Mouse (Mus musculus): ENCODE measurements around the gene Fgfr2.
"Not testable (repeated sequence)": the region's sequence is repeated elsewhere in the genome, so short reads cannot be mapped to it uniquely, and the experiment has no call there.

Fgfr2 gene

GRCm38 (mm10) chr7:131543623-131544481 lies 1579.3 kb downstream of the Fgfr2 start:
- no peak for DNase-seq (ENCODE audit: low read depth)

GRCm38 (mm10) chr7:131542872-131543622 lies 1580.1 kb downstream of the Fgfr2 start:
- no peak for DNase-seq (ENCODE audit: low read depth)

GRCm38 (mm10) chr7:131542115-131542871 lies 1580.9 kb downstream of the Fgfr2 start, which contains the start of gene Hmx3:
TSS of gene Hmx3 (plus strand) at chr7:131542867.
- no peak for DNase-seq (ENCODE audit: low read depth)

DNA sequence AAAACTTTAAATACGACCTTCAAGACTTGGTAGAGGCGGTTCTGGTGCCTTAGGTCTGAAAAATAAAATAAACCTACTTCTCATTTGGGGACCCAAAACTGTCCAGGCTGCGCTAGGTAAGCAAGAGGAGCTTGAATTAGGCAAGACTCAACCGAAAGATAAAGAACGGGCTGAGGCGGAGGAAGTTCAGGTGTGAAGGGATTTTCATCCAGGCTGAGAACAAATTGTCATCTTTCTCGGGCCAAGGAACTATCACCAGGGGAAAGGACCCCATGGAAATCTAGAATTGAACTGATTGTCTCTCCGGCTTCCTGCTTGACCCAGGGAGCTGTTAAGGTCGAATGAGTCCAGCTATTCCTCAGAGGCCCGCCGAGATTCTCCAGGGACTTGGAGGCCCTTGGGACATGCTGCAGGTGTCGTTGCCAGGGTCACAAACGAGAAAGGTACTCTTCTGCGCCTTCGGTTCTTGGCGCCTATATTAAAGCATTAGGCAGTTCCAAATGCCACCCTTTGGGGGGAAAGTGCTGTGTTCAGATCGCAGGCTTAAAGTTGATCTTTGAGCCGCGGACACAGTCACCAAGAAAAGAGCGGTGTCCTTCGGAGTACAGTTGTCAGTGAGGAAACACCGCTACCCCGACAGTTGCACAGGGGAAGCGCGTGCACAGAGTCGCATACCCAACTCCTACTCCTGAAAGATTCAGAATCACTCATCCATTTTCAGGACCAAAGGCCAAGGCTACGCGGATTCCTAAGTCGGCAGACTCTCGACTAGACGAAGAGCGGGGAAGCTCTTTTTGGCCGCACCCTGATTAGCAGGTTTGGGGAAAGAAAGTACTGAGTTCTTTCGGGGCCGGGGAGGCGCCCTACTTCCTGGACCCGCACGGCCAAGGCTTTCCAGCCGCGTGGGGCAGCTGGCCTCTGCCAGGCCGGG lies 1581.7 kb downstream of the Fgfr2 start:
- no peak for DNase-seq (ENCODE audit: low read depth)

DNA sequence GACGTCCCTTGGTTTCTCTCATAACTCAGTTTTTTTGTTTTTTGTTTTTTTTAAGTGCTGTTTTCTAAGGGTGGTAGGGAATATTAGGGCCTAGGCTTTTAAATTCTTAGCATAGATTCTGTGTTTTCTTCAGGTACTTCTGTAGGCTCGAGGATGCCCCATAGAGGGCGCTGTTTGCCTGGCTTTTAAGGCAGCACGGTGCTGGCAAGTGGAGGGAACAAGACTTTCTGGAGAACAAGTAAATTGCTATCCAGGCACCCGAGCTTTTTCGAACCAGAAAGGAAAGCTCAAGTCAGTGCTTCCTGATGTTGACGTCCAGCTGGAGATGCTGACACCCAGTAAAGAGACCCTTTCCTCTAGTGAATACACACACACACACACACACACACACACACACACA lies 1583.2 kb downstream of the Fgfr2 start:
- peak; percentile 72 for DNase-seq (ENCODE audit: low read depth)

DNA sequence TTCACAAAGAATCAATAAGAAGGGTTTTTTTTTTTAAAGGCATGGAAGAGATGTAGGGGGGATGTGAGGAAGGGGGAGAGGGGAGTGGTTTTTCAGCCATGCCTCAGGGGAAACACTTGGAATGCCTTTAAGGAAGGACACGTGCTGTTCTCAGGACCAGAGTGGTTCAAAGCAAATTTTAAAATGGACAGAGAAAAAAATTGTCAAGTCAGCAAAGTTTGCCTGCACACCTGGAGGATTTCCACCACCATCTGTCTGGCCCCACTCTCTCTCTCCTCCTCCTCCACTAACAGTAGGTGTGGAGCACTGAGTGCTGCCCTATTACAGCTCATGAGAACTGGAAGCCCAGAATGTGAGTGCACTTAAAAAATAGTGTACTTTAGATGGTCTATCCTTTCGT lies 1619.4 kb downstream of the Fgfr2 start:
- no peak for DNase-seq (ENCODE audit: low read depth)

- DNase-seq (ENCODE audit: low read depth): no peak
Measured at GRCm38 (mm10) chr7:131478403-131478802, 1644.7 kb downstream of the Fgfr2 start.

DNA sequence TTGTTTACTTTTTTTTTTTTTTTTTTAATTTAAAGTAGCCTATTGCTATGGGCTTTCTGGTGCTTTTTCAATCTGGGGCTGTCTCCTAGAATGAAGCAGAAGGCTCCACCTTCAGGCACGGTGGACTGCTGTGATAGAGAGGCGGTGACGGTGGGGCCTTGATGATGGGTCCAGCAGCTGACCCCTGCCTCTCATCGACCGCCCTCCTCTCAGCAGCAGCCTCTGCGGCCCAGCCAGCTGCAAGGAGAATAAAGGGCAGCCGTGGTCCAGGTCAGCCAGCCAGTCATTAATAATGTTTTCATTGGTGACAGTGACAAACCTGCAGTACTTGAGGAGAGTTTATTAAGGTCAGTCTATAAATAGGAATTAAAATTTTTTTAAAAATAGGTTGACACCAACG lies 1646.0 kb downstream of the Fgfr2 start:
- no peak for DNase-seq (ENCODE audit: low read depth)

DNA sequence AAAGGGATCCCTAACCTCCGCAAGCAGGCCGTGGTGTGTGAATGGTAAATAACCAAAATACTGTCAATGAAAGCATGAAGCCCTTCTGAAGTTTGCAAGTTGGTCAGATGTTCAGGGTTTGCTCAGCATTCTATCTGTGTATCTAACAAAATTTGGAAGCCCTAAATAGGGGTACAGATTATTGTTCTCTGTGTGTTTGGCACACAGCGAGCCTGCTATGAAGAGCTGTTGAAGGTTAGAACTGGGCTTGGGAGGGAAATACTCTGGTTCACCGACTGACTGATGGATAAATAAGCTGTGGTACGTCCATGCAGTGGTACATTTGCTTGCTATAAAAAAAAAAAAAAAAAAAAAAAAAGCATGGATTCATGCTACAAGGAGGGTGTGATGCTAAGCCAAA lies 1651.6 kb downstream of the Fgfr2 start:
- no peak for DNase-seq (ENCODE audit: low read depth)

DNA sequence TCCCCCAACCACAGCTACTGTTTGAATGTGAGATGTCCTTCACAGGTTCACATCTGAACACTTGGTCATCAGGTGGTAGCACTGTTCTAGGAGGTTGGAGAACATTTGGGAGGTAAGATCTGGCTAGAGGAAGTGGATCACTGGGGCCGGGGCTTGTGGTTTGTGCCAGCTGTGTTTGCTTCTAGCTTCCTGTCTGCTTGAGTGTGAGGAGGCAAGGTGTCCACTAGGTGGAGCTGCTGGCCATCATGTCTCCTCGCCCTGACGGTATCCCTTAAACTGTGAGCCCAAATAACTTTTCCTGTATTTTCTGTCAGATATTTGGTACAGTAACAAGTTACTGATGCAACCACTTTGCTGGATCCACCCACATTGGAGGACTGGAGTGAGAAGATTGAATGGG lies 1653.6 kb downstream of the Fgfr2 start:
- DNase-seq (ENCODE audit: low read depth): no peak

DNA sequence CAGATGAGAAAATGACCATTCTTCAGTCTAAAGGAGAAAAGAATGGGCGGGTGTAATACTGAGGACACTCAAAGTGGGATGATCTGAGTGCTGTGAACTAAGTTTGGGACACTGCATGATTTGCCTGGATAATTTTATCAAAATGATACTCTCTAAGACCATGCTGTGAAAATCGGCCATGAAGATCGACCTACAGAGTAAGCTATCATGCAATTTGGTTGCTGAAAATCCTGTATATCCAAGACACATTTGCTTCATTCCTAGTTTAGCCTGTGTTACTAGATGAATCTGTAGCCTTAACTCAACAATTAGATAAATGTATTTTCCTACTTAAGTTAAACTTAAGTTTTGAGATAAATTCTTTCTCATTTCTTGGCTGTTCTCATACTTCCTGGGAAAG lies 1655.8 kb downstream of the Fgfr2 start:
- DNase-seq (ENCODE audit: low read depth): no peak

GRCm38 (mm10) chr7:131465735-131466134 lies 1657.4 kb downstream of the Fgfr2 start:
- no peak for DNase-seq (ENCODE audit: low read depth)

- no peak for DNase-seq (ENCODE audit: low read depth)
Measured at GRCm38 (mm10) chr7:131465117-131465601, 1658.0 kb downstream of the Fgfr2 start.

GRCm38 (mm10) chr7:131456714-131457113 lies 1666.4 kb downstream of the Fgfr2 start:
- DNase-seq (ENCODE audit: low read depth): no peak

DNA sequence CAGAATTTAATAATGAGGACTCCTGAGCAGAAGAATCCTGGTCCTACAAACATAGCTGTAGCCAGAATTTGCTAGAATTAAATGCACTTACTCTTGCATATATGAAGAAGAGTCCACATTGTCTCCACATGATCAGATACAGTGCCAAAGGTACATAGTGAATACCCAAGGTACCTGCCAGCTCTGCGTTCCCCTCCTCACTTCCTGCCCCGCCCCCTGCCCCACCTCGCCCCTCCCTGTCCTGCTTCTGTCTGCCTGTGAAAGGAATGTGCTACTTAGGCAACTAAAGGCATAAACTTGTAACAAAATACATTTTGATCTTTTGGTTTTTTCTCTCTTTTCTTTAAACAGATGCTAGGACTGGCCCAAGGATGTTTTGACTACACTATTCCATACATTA lies 1686.1 kb downstream of the Fgfr2 start:
- no peak for DNase-seq (ENCODE audit: low read depth)

- no peak for DNase-seq (ENCODE audit: low read depth)
Measured at GRCm38 (mm10) chr7:131434276-131434675, 1688.9 kb downstream of the Fgfr2 start.

- no peak for DNase-seq (ENCODE audit: low read depth)
Measured at GRCm38 (mm10) chr7:131432244-131432643, 1690.9 kb downstream of the Fgfr2 start.

DNA sequence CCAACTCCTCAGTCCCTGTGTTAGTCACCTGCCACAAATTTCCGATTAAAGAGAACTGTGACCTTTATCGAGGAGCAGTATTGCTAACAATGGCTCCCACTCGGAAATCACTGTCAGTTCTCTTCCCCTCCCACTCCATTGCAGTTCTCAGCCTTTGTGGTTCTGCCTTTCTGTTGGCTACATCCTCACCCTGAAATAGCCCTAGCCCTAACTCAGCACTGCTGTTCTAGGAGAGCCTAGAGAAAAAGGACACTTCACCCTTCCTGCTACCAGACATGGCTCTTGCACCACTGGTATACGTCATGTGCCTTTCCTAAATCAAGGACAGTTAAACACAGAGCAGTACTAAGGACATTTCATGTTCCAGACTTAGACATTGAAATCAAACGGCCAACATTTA lies 1695.8 kb downstream of the Fgfr2 start:
- DNase-seq (ENCODE audit: low read depth): no peak

DNA sequence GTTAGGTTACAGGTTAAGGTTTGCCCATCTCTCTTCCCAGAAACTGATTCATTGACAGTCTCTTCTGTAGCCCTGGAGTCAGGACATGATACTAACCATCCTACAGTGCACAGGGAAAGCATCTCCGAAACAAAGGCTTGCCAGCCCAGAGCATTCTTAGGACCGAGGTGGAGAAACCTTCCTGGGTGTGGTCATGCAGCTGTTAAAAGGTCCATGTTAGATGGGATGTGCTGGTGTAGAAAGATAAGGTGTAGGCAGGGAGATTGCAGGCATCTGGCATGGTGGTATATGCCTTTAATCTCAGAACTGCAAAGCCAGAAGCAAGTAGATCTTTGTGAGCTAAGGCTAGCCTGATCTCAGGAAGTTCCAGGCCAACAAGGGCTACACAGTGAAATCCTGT lies 1698.2 kb downstream of the Fgfr2 start:
- DNase-seq (ENCODE audit: low read depth): no peak

- no peak for DNase-seq (ENCODE audit: low read depth)
Measured at GRCm38 (mm10) chr7:131417605-131418004, 1705.5 kb downstream of the Fgfr2 start.

DNA sequence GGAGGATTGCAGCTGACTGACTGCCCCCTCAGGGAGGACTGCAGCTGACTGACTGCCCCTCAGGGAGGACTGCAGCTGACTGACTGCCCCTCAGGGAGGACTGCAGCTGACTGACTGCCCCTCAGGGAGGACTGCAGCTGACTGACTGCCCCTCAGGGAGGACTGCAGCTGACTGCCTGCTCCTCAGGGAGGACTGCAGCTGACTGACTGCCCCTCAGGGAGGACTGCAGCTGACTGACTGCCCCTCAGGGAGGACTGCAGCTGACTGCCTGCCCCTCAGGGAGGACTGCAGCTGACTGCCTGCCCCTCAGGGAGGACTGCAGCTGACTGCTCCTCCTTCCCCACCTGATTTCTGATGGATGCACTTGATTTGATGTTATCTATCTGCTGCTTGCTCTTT lies 1706.4 kb downstream of the Fgfr2 start:
- DNase-seq (ENCODE audit: low read depth): not testable (repeated sequence)
